Mouse (Mus musculus) midbrain, embryonic 11.5 days (tissue): ENCODE measurements around the gene Slc29a2. TPM values are rescaled to one million over a fixed set of nuclear protein-coding genes. Genes with fewer than 3 reads are reported as not detected.

Source experiments
- ATAC-seq: fragments of 200-750 bp; cut with Nextera tagmentation; 2 replicates; pipeline ENCODE4 v1.8.0; 2017; ENCODE audit warnings: moderate TSS enrichment, moderate library complexity; ENCODE audit not compliant: low FRiP score
- DNase-seq: peaks from one replicate; pipeline ENCODE4 v3.0.0; 2015; ENCODE audit warnings: low spot score; ENCODE audit errors: missing footprints
- H3K27ac ChIP-seq: fragments of 300-500 bp; sonication (generic); 2 replicates; pipeline ENCODE4 v1.5.1; 2014; ENCODE audit warnings: low read depth, low read length
- H3K27me3 ChIP-seq: fragments of 300-500 bp; sonication (generic); 2 replicates; pipeline ENCODE4 v1.6.1; 2014; ENCODE audit warnings: mild to moderate bottlenecking, low read length, moderate library complexity, mixed read lengths; ENCODE audit not compliant: control insufficient read depth, insufficient read depth
- H3K36me3 ChIP-seq: fragments of 300-500 bp; sonication (generic); 2 replicates; pipeline ENCODE4 v1.6.1; 2014; ENCODE audit warnings: mild to moderate bottlenecking, low read length, moderate library complexity, mixed read lengths; ENCODE audit not compliant: control insufficient read depth, insufficient read depth
- H3K4me1 ChIP-seq: fragments of 300-500 bp; sonication (generic); 2 replicates; pipeline ENCODE4 v1.6.1; 2014; ENCODE audit warnings: low read length; ENCODE audit not compliant: control insufficient read depth, insufficient read depth
- H3K4me2 ChIP-seq: fragments of 300-500 bp; sonication (generic); 2 replicates; pipeline ENCODE4 v1.6.1; 2014; ENCODE audit warnings: mild to moderate bottlenecking, moderate library complexity
- H3K4me3 ChIP-seq: fragments of 300-500 bp; sonication (generic); 2 replicates; pipeline ENCODE4 v1.5.1; 2014; ENCODE audit warnings: low read depth, low read length
- H3K9ac ChIP-seq: fragments of 300-500 bp; sonication (generic); 2 replicates; pipeline ENCODE4 v1.6.1; 2014; ENCODE audit warnings: low read length
- H3K9me3 ChIP-seq: fragments of 300-500 bp; sonication (generic); 2 replicates; pipeline ENCODE4 v1.6.1; 2016; ENCODE audit warnings: low read length; ENCODE audit not compliant: control insufficient read depth
- WGBS: fragments of 180-500 bp; shearing (Covaris S2); extraction: QIAGEN DNeasy Blood & Tissue Kit; methylation state at CpG from one replicate; pipeline ENCODE4 v1.1.7; 2014; 5-methylcytosine and 5-hydroxymethylcytosine counted together
- polyA plus RNA-seq: library from polyadenylated mRNA; unstranded; fragments of >200 nt; fragmentation: Nextera tagmentation; extraction: Ambion mirVana; gene quantifications from 2 replicates; pipeline ENCODE4 v1.2.1, GENCODE M21; 2014

The Slc29a2 gene
- polyA plus RNA-seq, 1 experiment from 2014 or later: 4.2 TPM

DNA sequence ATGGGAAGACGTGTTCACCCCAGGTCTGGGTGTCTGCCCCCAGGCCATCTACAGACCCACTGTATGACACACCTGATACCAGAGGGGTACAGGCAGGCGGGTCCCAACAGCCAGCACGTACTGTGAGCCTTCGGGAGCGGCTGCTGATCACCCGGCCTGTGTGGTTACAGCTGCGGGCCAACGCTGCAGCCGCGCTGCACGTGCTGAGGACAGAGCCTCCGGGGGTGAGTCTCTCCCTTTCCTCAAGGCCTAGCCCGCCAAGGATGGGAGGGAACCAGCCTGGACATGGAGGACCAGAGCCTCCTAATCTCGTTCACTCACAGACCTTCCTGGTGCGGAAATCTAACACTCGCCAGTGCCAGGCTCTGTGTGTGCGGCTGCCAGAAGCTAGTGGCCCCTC lies 27.4 kb downstream of the Slc29a2 start:
- Histone ChIP-seq H3K4me1 (peaks cover 22% of the 10 kb centered on the region), H3K9ac (peak overlapping the region; percentile 34; the same call in 1 of the 2 replicates), H3K4me2 (no peak overlapping the region; the same call in 1 of the 2 replicates), H3K27ac (no peak overlapping the region), H3K9me3 (no peaks in the 10 kb centered on the region), H3K27me3 (peaks cover 35% of the 10 kb centered on the region), H3K36me3 (0 out of 2 replicates have a peak, but pooled peaks cover 2% of the 10 kb centered on the region), H3K4me3 (no peak overlapping the region)
- WGBS: 6% methylated on average over 17 of the region's 17 CpGs
- ATAC-seq: no peak
- peak; percentile 89 for DNase-seq

DNA sequence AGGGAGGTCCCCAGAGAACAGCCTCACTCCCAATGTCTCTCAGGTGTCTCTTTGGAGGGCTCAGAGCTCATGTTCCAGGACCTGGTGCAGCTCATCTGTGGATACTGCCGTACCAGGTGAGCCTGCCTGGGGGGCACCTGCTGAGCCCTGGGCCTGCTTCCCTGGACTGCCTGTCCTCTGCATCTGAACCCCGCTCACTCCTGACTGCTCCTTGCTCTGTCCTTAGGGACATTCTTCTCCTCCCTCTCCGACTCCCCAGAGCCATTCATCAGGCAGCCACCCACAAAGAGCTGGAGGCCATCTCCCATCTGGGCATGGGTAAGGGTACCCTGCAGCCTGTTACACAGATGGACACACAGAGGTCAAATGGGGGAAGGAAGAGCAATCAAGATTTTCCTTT lies 27.9 kb downstream of the Slc29a2 start:
- 23% methylated on average over 2 of the region's 3 CpGs for WGBS
- no peaks in the 10 kb centered on the region for H3K9me3 ChIP-seq
- DNase-seq (no peak), ATAC-seq (no peak)
- no peak overlapping the region for H3K27ac ChIP-seq
- peaks cover 35% of the 10 kb centered on the region for H3K27me3 ChIP-seq
- H3K9ac ChIP-seq: no peak overlapping the region
- H3K4me3 ChIP-seq: no peak overlapping the region
- H3K36me3 ChIP-seq: 0 out of 2 replicates have a peak, but pooled peaks cover 2% of the 10 kb centered on the region
- no peak overlapping the region for H3K4me2 ChIP-seq
- H3K4me1 ChIP-seq: peaks cover 22% of the 10 kb centered on the region

DNA sequence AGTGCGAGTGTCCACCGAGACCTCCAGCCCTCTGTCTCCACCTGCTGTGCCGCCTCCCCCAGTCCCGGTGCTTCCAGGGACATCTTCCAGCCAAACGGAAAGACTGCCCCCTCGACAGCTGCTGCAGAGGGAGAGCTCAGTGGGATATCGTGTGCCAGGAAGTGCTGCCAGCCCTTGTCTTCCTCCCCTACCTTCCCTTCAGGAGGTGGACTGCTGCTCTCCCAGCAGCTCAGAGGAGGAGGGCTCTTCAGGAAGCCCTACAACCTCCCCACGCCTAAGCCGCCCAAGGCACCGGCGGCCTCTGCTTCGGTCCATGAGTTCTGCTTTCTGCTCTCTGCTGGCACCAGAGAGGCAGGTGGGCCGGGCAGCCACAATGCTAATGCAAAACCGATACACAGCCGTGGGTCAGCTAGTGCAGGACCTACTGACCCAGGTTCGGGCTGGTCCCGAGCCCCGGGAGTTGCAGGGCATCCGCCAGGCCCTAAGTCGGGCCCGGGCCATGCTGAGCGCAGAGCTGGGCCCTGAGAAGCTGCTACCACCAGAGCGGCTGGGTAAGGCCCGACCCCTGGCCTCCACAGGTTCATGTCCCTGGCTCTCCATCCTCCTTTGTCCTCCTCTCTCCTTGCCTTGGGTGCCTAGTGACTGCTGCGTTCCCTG lies 28.6 kb downstream of the Slc29a2 start:
- H3K4me2 ChIP-seq: no peak overlapping the region
- H3K27ac ChIP-seq: no peak overlapping the region
- ATAC-seq: no peak
- peaks cover 22% of the 10 kb centered on the region for H3K4me1 ChIP-seq
- H3K4me3 ChIP-seq: no peak overlapping the region
- H3K27me3 ChIP-seq: peaks cover 35% of the 10 kb centered on the region
- H3K36me3 ChIP-seq: no peaks in the 10 kb centered on the region
- DNase-seq: no peak
- no peak overlapping the region for H3K9ac ChIP-seq
- H3K9me3 ChIP-seq: no peaks in the 10 kb centered on the region
- 22% methylated on average over 25 of the region's 25 CpGs for WGBS

DNA sequence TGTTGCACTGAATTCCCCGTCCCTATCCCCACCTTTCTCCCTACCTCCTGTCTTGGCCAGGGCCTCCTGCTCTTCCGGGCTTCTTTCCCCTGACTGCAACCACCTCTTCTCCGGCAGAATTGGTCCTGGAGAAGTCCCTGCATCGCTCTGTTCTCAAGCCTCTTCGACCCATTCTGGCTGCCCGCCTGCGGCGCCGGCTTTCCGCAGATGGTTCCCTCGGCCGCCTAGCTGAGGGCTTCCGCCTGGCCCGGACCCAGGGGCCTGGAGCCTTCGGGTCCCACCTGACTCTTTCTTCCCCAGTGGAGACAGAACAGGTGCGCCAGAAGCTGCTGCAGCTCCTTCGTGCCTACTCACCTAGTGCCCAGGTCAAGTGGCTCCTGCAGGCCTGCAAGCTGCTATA lies 29.2 kb downstream of the Slc29a2 start:
- ATAC-seq: no peak
- no peak overlapping the region for H3K4me3 ChIP-seq
- H3K9me3 ChIP-seq: no peaks in the 10 kb centered on the region
- H3K27me3 ChIP-seq: peaks cover 35% of the 10 kb centered on the region
- H3K9ac ChIP-seq: no peak overlapping the region
- DNase-seq: no peak
- H3K4me2 ChIP-seq: no peak overlapping the region
- H3K36me3 ChIP-seq: no peaks in the 10 kb centered on the region
- H3K27ac ChIP-seq: no peak overlapping the region
- WGBS: 65% methylated on average over 17 of the region's 17 CpGs
- peaks cover 22% of the 10 kb centered on the region for H3K4me1 ChIP-seq

DNA sequence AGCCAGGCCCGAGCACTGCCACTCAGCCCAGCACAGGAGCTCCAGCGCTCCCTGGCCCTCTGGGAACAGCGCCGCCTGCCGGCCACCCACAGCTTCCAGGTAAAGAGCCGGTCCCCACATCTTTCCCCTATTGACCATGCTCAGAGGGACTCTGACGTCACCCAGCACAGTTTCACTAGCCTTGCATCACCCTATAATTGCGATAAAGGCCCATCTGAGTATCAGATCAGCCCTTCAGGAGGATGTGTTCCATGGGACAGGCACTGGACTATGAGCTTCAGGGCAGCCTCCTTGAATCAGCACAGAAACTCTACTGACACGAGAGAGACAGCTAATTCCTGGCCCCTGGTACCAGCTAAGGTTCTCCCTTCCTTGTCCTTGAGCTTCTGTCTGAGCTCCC lies 30.2 kb downstream of the Slc29a2 start:
- peaks cover 35% of the 10 kb centered on the region for H3K27me3 ChIP-seq
- no peak overlapping the region for H3K27ac ChIP-seq
- H3K36me3 ChIP-seq: no peaks in the 10 kb centered on the region
- ATAC-seq: no peak
- peaks cover 23% of the 10 kb centered on the region for H3K4me1 ChIP-seq
- H3K4me2 ChIP-seq: no peak overlapping the region
- no peak overlapping the region for H3K9ac ChIP-seq
- no peak overlapping the region for H3K4me3 ChIP-seq
- WGBS: 18% methylated on average over 9 of the region's 9 CpGs
- H3K9me3 ChIP-seq: no peaks in the 10 kb centered on the region
- DNase-seq: peak; percentile 95

DNA sequence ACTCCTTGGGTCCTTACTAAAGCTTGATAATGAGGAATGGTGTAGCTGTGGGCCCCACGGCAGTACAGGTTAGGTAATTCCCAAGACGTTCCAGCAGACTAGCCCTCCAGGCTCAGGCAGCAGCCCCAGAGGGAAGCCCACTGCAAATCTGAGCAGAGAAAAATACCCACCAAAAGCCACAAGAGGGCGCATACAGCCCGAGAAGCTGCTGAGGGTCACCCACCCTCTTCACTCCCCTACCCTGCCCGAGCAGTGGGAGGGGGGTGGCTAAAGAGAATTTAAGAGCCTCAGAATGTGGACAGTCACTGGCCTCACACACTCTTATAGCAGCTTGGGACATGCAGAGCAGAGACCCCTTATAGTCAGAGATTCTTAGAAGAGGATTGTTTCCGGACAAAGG lies 32.6 kb downstream of the Slc29a2 start:
- Histone ChIP-seq H3K27me3 (peaks cover 26% of the 10 kb centered on the region), H3K4me1 (peaks cover 9% of the 10 kb centered on the region), H3K36me3 (no peaks in the 10 kb centered on the region), H3K9ac (no peak overlapping the region), H3K27ac (no peak overlapping the region), H3K4me3 (no peak overlapping the region), H3K4me2 (no peak overlapping the region), H3K9me3 (no peaks in the 10 kb centered on the region)
- ATAC-seq: peak; percentile 61
- WGBS: 10% methylated on average over 6 of the region's 6 CpGs
- peak; percentile 95 for DNase-seq

DNA sequence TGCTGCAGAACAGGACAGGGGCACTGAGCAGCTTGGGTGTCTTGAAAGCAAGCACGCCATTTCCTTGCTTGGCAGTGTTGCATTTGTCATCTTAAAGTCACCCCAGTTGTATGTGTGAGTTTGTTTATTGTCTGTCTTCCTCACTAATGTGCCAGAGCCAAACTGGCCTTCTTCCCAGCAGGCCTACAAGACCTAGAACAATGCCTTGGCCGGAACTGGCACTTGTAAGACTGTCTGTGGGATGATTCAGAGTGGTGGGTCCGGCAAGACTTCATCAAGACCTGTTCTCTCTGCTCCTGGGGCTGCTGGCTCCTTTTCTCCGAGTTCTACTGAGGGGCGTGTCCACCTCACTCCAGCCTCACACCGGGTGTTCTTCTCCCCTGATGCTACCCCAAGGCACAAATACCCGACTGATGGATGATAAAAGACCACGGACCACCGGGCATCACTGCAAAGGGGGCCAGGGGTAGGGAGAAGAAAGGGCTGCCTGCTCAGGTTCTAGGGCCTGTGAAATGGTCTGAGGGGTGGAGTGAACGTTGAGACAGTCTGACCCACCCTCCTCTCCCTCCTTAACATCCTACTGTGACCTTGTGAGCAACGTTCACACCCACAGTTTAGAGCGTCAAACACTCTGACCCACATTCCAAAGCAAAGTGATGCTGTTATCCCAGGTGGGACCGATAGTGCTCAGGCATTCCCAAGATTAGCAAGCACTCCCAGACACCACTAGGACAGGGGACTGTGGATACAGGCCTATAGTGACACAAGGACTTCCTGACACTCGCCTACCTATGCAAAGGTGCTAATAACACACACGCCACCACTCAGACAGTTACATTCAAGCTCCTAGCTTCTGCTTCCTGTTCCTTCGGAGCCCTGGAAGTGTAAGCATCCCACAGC lies 34.5 kb downstream of the Slc29a2 start:
- Histone ChIP-seq H3K4me1 (peaks cover 8% of the 10 kb centered on the region; the same call in 1 of the 2 replicates), H3K9ac (no peak overlapping the region), H3K36me3 (no peaks in the 10 kb centered on the region), H3K4me3 (no peak overlapping the region), H3K4me2 (no peak overlapping the region), H3K27me3 (peaks cover 8% of the 10 kb centered on the region), H3K27ac (no peak overlapping the region), H3K9me3 (no peaks in the 10 kb centered on the region)
- WGBS: 25% methylated on average over 16 of the region's 16 CpGs
- DNase-seq (no peak), ATAC-seq (no peak)

DNA sequence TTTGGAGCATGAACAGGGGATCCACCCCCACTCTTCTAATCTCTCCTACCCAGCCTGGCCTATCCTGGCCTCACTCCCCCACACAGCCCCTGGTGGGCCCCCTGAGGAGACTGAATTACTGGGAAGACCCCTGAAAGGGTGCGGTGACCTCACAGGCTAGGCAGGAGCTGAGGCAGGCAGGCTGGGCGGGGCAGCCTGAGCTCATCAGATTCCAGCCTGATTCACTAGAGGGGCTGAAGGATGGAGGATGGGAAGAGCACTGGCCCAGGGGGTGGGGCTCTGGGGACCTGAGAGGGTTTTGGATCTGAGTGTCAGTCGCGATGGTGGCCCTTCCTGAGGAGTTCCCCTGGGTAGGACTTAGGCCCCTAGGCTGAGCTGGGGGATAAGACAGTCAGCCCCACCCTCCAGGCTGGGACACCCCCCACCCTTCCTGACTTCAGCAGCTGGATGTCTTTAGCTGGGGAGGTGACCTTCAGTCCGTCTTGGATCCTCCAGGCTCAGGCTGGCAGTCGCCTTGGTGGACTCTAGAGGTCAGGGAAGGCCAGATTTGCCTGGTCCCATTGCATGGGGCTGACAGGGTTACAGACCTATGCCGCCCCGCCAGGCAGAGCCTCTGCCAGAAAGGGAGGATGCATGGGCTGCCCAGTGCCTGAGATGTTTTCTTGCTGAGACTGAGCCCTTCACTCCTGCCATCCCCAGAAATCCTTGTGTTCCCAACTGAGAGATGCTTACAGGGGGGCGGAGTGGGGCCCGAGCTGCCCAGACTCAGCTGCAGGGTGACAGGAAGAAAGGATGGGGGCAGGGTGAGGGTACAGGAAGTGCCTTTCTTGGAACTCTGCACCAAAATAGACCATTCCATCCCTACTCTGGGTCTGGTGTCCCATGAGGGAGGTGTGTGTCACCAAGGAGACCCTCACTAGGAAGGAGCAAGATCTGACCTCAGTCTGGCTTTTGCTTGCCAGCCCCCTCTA lies 35.4 kb downstream of the Slc29a2 start:
- H3K4me1 ChIP-seq: peaks cover 8% of the 10 kb centered on the region; the same call in 1 of the 2 replicates
- no peaks in the 10 kb centered on the region for H3K36me3 ChIP-seq
- H3K27me3 ChIP-seq: no peaks in the 10 kb centered on the region
- no peak for DNase-seq
- no peak overlapping the region for H3K9ac ChIP-seq
- no peaks in the 10 kb centered on the region for H3K9me3 ChIP-seq
- WGBS: 13% methylated on average over 10 of the region's 10 CpGs
- H3K27ac ChIP-seq: no peak overlapping the region
- H3K4me3 ChIP-seq: no peak overlapping the region
- no peak overlapping the region for H3K4me2 ChIP-seq
- peak; percentile 47; the same call in 1 of the 2 replicates for ATAC-seq
